Mouse (Mus musculus) myocyte (in vitro differentiated cells): ENCODE data around the gene Tma7.

ENCODE experiments used
- CEBPB ChIP-seq: IDR thresholded peaks from 2 replicates; pipeline ENCODE4 v1.6.1; 2011; ENCODE audit warnings: mild to moderate bottlenecking, moderate library complexity; ENCODE audit not compliant: poor library complexity, insufficient read depth, severe bottlenecking
- MYOD1 ChIP-seq, 3 experiments: IDR thresholded peaks; one replicate each; pipeline ENCODE4 v1.6.1; 2011; ENCODE audit warnings: control low read depth in 2 of 3, low read depth in 2 of 3, mild to moderate bottlenecking in 2 of 3, moderate library complexity in 1 of 3; ENCODE audit not compliant: insufficient read length in 2 of 3, control insufficient read depth in 1 of 3
- MYOG ChIP-seq, 3 experiments: IDR thresholded peaks; one replicate each; pipeline ENCODE4 v1.6.1; 2011; ENCODE audit warnings: control low read depth in 2 of 3, low read depth in 2 of 3, mild to moderate bottlenecking in 2 of 3; ENCODE audit not compliant: insufficient read length in 2 of 3, control insufficient read depth in 1 of 3, insufficient read depth in 1 of 3
- POLR2A ChIP-seq: IDR thresholded peaks from one replicate; pipeline ENCODE4 v1.6.1; 2011; ENCODE audit warnings: low read depth, mild to moderate bottlenecking, control low read depth, moderate library complexity; ENCODE audit not compliant: insufficient read length
- POLR2AphosphoS2 ChIP-seq: IDR thresholded peaks from one replicate; pipeline ENCODE4 v1.6.1; 2011; ENCODE audit warnings: low read depth, control low read depth; ENCODE audit not compliant: insufficient read length
- SRF ChIP-seq: IDR thresholded peaks from one replicate; pipeline ENCODE4 v1.6.1; 2011; ENCODE audit warnings: low read depth; ENCODE audit not compliant: control insufficient read depth, insufficient read length
- TCF12 ChIP-seq: IDR thresholded peaks from one replicate; pipeline ENCODE4 v1.6.1; 2011; ENCODE audit warnings: mild to moderate bottlenecking, control low read depth; ENCODE audit not compliant: poor library complexity, insufficient read depth, severe bottlenecking
- USF1 ChIP-seq: IDR thresholded peaks from one replicate; pipeline ENCODE4 v1.6.1; 2011; ENCODE audit warnings: low read depth, mild to moderate bottlenecking, control low read depth, moderate library complexity

DNA sequence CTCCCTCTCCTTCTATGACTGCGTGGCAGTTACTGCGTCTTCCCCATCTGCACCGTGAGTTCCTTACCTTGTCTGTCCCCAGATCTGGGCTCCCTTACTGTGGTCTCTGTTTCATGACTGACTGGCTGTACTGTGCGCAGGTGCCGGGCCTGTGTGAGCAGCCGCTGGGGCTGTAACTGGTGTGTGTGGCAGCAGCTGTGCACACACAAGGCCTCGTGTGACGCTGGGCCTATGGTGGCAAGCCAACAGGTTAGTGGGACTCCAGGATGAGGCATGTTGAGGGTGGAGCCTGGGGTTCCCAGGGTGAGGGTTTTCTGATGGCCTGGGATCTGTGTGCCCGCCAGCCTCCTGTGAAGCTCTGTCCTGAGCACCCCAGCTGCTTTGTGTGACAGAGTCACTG lies 21.7 kb upstream of the Tma7 start:
- TF ChIP-seq MYOG (IDR thresholded peaks at IDR 0.05; ENCODE audit: control insufficient read depth in 1 of 3, insufficient read depth in 1 of 3, insufficient read length in 2 of 3, low read depth in 2 of 3) = no peak
- TF ChIP-seq MYOD1 (IDR thresholded peaks at IDR 0.05; ENCODE audit: control insufficient read depth in 1 of 3, insufficient read length in 2 of 3, low read depth in 2 of 3) = no peak
- TF ChIP-seq TCF12 = no peak
- no peak for TF ChIP-seq USF1
- no peak for TF ChIP-seq SRF
- TF ChIP-seq POLR2A = no peak
- TF ChIP-seq CEBPB = no peak
- TF ChIP-seq POLR2AphosphoS2 = no peak
